Mouse (Mus musculus): Measurements from ENCODE around the gene Rps27. TPM values are rescaled to one million over a fixed set of nuclear protein-coding genes. Genes with fewer than 3 reads are reported as not detected.
"Not testable (repeated sequence)": the region's sequence is repeated elsewhere in the genome, so short reads cannot be mapped to it uniquely, and the experiment has no call there.

Gene Rps27
- total RNA-seq (2021), result 1,000 to 10,000 TPM; 1,075 to 1,237 TPM
- long read RNA-seq, experiment 1, transcript Rps27-201 (4 exons, 345 nt), result major isoform, 291 of 292 reads
- long read RNA-seq, experiment 1, partial matches to known transcripts, result 0 of 292 reads
- long read RNA-seq, experiment 1, other reads (novel, unspliced or antisense), result 0 of 292 reads
- long read RNA-seq, experiment 2, transcript Rps27-201 (4 exons, 345 nt), result major isoform, 318 of 324 reads
- long read RNA-seq, experiment 2, partial matches to known transcripts, result 0 of 324 reads
- long read RNA-seq, experiment 2, other reads (novel, unspliced or antisense), result 2 of 324 reads

DNA sequence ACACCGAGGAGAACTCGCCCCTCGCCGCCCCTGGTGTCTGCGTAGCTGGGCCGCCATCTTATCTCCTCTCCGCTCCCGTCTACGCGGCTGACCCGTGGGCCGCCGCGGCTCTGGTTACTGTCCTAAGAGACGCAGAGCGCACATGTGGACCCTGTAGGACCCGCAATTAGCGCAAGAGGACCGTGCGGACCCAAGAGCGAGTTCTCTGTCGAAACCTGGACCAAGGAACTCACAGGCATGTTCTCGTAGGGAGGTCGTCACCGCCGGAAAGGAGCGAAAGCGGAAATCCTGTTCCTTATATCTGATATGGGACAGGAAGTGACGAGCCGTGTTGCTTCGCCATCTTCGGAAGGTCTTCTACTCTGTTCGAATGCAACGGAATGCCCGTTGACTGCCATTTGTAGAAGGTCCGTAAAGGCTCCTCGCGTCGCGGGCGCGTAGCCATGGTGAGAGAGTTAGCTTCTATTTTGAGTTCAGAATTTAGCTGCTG lies at the start of gene Rps27, which contains the start of gene Rab13:
Gene Rps27 (minus strand): TSS at position 275 of the 490 bp plus-strand sequence.
Gene Rab13 (plus strand): TSS at position 319 of the 490 bp plus-strand sequence.
- peak; percentile 94 for DNase-seq (ENCODE audit: low spot score)

DNA sequence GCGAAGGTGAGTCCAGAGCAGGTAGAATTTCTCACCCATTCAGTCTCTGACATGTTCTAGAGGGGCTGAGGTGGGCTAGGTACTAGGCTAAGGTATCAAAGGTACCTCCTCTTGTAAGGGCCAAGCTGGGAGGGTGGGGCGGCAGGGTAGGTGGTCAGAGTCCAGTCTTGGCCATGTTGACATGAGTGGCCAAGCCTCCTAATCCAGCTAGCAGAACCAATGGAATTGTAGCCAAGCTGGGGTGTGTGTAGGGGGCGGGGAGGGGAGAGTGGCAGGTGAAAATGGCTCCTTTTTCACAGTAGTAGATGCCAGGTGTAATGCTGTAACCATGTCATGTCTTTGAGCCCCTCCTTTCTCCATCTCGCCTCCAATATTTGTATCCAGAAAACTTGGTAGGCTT lies 45.1 kb upstream of the Rps27 start:
- no peak for DNase-seq (ENCODE audit: low spot score)

DNA sequence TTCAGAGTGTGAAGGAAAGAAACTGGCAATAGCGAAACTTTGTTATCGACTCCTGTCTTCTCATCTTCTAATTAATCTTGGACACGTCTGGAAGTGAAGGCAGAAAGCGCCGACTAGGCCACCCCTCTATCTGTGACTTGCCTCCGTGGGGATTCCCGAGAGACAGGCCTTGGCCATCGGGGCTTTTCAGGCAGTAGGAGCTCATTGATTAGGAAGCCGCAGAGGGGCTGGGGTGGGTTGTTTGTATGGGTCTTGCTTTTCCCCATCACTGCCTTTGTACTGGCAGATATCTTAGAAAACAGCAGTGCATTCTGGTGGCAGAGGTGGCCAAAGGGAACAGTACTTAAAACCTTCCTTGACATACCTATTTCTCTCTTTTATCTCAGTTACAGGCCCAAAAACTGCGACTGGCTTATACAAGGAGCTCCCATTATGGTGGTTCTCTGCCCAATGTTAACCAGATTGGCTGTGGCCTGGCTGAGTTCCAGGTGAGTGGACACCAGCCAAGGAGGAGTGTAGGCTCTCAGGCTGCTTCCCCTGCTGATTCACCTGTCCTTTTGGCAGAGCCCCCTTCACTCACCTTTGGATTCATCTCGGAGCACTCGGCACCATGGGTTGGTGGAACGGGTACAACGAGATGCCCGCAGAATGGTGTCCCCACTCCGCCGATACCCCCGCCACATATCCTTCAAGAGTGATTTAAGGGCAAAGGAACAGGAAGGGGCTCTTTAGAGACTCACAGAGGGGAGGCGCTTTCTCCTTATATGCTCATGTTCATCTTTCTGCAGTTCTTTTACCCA lies 43.5 kb upstream of the Rps27 start:
- DNase-seq (ENCODE audit: low spot score), result no peak

DNA sequence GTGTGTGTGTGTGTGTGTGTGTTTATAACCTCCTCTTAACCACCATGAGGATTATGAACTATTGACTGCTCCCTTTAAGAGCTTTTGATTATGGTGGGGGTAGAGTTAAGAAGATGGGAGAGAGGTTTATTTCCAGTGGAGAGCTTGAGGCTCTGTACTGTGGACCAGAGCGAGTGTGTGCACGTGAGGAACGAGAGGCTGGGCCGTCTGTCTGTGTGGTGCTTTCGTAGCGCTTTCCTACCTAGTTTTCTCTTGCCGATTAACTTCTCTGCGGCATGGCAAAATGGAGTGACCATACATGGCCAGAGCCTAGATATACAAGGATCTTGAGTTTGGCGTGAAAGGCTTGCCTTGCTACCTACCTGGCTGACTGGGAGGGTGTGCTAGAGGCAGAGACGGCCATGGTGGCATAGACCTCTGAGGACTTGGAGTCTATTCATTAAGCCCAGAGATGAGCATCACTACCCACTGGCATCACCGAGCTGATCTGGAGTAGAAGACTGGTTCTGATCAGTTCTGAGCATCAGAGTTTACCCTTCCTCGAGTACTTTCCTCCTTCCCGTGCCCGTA lies 42.4 kb upstream of the Rps27 start:
- no peak for DNase-seq (ENCODE audit: low spot score)

DNA sequence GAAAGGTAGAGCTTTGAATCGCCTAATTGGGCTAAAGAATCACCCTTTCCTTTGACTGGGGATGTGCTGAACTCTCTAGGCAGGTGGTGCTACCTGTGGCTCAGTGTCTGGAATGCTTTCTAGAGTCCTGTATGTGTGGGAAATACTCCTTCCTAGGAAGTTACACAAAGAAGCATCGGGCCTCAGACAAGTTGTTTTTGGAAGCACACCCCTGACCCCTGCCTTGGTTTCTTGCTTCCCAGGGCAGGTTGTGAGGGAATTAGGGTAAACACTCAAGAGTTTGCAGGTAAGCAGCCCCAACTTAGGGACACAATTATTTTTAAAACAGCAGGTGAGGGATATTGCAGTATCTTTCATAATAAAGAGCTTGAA lies 41.7 kb upstream of the Rps27 start:
- no peak for DNase-seq (ENCODE audit: low spot score)

DNA sequence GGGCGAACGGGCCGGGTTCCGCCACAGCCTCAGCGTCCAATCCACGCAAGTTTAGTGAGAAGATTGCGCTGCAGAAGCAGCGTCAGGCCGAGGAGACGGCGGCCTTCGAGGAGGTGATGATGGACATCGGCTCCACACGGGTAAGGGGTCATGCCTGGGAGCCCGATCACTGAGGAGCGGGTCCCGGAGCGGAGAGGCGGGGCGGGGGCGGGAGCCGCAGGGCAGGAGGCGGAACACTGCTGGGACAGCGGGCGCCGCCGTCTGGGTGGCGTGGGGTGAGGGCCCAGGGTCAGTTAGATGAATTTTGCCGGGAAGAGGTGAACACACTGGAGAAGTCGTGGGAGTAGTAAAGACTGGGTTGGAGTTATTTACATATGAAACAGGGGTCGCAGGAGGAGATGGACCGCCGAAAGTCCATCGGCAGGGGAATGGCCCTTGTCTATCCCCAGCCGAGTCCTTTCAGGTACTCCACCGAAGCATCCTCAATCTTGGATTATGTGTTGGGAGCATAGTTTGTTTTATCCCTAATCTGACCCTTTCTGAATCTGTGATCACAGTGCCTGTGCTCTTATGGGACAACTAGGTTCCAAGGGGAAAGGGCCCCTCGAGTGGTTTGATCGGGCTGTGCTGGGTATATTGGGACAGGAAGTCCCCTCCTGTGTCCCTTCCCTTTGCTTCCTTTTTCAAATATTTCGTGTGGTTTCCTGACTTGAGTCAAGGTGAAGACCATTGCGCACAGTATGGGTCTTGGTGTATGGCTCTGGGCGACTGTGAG lies 41.2 kb upstream of the Rps27 start:
- DNase-seq (ENCODE audit: low spot score), result no peak

DNA sequence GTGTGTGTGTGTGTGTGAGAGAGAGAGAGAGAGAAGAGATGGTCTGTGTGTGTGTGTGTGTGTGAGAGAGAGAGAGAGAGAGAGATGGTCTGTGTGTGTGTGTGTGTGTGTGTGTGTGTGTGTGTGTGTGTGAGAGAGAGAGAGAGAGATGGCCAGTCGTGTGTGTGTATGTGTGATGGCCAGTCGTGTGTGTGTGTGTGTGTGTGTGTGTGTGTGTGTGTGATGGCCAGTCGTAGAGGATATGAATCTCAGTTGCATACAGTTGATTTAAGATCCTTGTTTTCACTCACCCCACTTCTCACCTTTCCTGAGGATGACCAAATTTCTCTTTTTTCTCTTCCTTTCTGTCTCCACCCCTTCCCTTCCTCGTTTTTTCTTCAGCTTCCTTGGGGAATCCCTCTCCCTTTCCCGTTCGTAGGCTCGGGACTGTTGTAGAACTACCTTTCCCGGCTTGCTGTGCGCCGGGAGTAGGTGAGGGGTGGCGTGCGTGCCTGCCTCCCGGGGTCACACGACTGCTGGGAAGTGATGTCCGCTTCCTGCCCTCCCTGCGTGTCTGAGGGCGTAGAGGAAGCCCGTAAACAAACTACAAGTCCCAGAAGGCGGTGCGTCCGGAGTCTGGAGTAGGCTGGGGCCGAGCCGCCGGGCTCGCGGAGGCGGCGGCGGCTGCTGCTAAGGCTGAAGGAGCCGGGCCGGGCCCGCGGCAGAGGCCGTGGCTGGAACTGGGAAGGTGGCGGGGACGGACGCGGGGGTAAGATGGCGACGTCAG lies 40.4 kb upstream of the Rps27 start, which contains the start of gene Crtc2:
Gene Crtc2 (plus strand): TSS at position 511 of the 766 bp plus-strand sequence.
- DNase-seq (ENCODE audit: low spot score), result peak; percentile 97

DNA sequence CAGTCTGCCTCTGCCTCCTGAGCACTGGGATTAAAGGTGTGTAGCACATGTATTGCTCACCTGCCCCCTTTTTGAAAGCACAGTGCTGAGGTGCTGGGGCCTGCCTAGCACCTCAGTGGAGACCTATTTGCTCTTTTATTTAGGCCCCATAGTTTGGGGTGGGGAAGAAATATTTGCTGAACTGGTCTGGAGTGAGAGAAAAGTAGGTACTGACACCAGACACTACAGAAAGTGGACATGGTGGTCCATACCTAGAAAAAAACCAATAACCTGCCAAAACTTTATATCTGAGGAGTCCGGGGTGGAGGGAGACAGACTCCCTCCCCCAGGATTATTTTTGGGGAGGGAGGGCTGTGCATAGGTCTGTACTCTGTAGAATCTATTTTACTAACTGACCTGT lies 39.7 kb upstream of the Rps27 start:
- DNase-seq (ENCODE audit: low spot score), result not testable (repeated sequence)

DNA sequence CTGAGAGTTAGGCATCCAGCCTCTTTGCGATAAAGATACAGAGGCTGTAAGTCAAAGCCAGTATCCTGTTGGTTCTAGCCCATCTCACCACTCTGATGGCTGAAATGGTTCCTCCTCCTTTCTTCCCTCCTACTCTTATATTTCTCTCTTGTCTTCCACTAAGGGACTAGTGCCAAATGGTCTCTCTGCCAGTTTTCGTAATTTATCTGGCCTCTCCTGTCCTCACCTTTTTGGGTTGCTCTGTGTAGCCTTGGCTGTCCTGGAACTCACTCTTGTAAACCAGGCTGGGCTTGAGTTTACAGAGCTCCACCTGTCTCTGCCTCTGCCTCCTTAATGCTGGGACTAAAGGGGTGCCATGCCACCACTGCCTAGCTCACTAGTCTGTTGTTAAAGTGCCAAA lies 39.2 kb upstream of the Rps27 start:
- DNase-seq (ENCODE audit: low spot score), result not testable (repeated sequence)

DNA sequence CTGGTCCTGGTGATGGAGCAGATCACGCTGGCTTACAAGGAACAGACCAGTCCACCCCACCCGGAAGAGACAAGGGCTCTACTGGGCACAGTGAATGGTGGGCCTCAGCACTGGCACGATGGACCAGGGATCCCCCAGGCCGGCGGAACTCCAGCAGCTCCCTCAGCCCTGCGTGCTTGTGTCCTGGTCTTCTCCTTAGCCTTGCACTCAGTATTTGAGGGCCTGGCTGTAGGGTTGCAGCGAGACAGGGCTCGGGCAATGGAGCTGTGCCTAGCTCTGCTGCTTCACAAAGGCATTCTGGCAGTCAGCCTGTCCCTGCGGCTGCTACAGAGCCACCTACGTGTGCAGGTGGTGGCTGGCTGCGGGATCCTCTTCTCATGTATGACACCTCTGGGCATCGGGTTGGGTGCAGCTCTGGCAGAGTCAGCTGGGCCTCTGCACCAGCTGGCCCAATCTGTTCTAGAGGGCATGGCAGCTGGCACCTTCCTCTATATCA lies 38.3 kb upstream of the Rps27 start:
- not testable (repeated sequence) for DNase-seq (ENCODE audit: low spot score)

DNA sequence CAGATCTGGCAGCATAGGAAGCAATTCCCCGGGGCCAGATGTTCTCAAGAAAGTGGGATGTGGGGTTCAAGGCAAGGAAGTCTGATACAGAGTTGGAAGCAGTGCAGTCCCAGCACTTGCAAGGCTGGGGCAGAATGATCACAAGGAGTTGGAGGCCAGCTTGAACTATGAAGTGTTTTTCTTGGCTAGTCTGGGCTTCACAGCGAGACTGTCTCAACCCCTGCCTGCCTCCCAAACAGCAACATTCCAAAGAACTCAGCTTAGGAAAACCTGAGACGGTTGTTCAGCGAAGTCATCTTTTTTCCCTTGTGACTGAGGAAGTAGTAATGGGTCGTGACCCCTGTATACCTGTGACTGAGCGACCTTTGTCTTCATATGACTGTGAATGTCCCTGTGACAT lies 37.3 kb upstream of the Rps27 start:
- no peak for DNase-seq (ENCODE audit: low spot score)

DNA sequence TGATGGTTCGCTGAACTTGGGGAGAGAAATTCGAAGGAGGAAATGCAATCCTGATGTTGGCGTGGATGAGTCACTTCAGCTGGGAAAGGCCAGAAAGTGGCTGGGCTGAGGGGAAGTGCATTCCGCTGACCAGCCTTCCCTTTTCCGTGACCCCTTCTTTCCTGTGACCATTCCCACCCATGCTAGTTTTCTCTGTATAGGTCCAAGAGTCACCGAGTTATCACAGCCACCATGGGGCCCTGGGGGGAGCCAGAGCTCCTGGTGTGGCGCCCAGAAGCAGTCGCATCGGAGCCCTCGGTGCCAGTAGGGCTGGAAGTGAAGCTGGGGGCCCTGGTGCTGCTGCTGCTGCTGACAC lies 35.3 kb upstream of the Rps27 start:
- DNase-seq (ENCODE audit: low spot score), result peak; percentile 25

DNA sequence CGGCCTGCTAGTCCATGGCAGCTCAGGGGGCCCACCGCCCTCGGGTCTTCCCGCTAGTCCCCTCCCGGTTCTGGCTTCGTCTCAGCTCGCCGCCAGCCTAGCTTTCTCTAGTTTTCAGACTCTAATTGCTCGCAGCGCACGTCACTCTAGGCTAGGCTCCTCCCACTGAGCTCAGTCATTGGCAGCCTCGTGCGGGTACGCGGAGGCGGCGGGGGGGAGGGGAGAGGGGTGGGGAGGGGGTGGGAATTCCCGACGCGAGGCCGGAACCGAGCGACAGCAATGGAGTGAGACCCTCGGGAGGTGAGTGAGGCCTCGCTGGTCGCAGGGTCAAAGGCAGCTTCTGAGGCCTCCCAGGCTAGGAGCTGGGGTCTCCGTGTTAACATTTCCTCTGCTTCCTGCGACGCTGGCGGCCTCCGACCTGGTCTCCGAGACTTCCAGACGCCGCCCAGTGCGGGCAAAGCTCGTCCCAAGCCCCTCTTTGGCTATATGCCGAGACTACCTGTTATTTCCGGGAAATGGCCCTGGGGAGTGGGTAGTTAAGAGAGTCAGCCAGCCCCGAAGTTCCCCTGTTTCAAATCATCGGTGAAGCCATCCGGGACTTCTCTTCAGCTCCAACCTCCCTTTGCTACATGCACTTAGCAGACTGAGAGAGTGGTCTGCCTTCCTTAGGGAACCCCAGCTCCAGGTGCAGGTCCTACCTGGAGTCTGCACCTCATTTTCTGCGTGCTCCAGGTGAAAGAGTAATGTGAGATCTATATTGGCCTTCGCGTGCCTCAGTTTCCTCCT lies 34.7 kb upstream of the Rps27 start, which contains the start of gene Slc39a1:
Gene Slc39a1 (plus strand): TSS at position 213 of the 786 bp plus-strand sequence.
- DNase-seq (ENCODE audit: low spot score), result peak; percentile 95

DNA sequence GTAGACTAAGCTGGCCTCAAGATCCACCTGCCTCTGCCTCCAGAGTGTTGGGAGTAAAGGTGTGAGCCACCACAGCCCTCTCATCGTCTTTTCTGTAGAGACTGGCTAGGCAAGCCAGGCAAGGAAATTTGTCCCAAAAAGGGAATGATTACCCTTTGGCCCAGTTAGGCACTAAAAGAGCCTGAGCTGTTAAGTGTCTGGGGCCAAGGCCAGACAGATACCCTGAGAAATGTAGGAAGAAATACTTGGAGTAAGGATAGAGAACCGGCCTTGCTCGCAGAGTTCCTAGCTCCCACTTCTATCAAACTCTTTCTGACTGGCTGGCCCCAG lies 34.1 kb upstream of the Rps27 start:
- DNase-seq (ENCODE audit: low spot score), result no peak

DNA sequence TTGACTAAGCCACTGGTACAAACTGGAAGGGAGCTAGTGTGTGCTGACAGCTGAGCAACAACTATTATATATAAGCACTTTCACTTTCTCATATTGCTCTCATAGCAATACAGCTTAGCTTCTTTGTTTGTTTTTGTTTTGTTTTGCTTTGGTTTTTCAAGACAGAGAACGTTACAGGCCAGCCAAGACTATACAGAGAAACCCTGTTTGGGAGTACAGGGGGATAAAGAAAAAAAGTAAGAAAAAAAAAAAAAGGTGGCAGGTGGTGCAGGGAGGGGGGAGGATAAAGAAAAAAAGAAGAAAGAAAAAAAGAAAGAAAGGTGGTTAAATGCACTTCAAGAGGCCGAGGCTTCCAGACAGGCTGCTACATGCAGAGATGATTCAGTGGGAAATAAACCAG lies 32.0 kb upstream of the Rps27 start:
- DNase-seq (ENCODE audit: low spot score), result no peak

DNA sequence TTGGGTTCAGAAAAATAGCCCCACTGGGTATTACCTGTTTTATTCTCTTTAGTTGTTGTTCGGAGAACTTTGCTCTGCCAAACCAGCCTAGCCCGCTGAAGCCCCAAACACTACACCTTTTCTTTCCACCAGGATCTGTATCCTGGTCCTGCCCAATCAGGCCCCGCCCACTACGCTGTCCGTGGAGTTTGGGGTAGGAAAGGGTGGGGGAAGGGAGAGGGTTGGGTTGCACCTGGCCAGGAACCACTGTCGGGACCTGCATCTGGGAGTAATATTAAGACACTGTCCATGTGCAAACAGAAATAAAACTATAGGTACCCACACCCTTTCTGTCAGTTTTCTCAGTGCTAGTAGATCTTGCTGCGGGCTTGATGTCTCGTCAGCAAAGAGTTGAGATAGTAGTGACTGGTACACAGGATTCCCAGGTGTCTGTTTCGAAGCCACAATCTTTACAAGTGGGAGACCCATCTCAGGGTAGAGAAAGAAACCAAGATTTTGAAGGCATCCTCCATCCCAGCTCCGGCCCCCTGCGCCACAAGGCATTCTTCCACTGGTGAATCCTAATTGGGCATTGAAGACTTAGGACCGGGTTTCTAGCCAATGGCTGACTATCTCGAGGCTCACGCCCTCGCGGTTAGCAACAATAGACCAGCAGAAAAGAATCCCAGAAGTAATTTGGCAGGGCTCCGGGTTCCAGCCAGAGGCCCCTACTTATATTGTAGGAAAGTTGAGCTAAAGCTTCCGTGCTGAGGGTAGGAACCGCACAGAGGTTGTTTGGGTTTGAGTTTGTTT lies 29.7 kb upstream of the Rps27 start, which contains the start of gene Creb3l4:
Gene Creb3l4 (minus strand): TSS at position 529 of the 792 bp plus-strand sequence.
- DNase-seq (ENCODE audit: low spot score), result no peak

DNA sequence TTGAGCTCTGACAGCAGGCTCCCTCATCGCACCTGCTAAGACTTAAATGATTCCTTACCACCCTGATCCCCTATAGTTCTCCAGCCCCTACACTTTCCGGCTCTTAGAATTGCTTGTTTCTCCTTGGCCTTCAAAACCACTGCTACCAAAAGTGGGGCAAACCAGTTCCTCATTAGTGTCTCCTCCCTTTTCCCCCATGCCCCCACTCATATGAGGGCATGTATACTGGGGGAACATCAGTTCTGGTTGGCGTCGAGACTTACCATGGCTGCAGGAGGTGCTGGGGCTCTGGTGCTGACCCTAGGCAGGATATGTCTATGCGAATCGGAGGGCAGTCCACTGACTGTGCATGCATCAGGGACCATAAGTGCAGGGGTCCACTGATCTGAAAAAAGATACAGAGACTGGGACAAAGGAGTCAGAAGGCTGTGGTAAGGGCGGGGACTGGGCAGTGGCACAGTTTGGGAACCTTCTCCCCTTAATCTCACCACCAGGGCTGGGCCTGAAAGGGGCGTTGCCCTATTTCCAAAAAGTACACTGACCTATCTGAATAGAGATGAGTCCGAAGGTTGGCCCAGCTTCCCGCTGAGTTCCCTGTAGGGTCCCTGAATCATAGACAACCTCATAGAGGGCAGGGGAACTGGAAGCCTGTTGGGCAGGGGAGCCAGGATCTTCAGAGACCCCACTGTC lies 28.4 kb upstream of the Rps27 start:
- DNase-seq (ENCODE audit: low spot score), result no peak

DNA sequence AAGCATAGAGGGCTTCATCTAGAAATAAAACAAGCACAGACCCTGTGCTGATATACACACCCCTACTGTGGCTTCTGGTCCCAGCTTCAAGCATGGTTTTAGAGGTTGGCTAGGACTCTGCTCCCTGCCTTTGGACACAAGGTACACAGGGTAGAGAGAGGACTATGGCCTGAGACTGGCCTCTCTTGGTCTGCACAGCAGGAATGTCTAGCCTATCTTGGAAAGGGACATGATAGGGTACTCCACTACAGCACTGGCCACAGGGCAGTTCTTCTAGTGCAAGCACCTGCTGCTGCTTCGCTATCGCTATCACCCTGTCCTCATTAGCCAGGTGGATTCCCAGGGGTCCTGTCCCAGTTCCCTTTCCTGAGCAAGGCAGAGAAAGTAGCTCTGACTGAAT lies 27.8 kb upstream of the Rps27 start:
- no peak for DNase-seq (ENCODE audit: low spot score)
